Mouse (Mus musculus) cerebellum, adult (tissue): ENCODE measurements around the gene Clstn3.
A peak's percentile ranks its signal among the peaks of the same experiment; 100 is the strongest.
"Not testable (repeated sequence)": the region's sequence is repeated elsewhere in the genome, so short reads cannot be mapped to it uniquely, and the experiment has no call there.

ENCODE experiments used
- ATAC-seq: cut with Nextera tagmentation; 2 replicates; pipeline ENCODE4 v1.9.2; 2017; ENCODE audit warnings: mild to moderate bottlenecking, moderate library complexity, mixed read lengths; ENCODE audit not compliant: insufficient number of reproducible peaks, low FRiP score, low TSS enrichment

The Clstn3 gene

GRCm38 (mm10) chr6:124415347-124416088 is 49.1 kb downstream of the Clstn3 start:
- peak; percentile 79 for ATAC-seq

- ATAC-seq = peak; percentile 83
Measured at GRCm38 (mm10) chr6:124414927-124415325, 49.7 kb downstream of the Clstn3 start, which contains the start of gene Pex5. TSS of gene Pex5 (minus strand) at chr6:124415067.

- ATAC-seq = peak; percentile 16; the same call in 1 of the 2 replicates
Measured at GRCm38 (mm10) chr6:124414150-124414926, 50.3 kb downstream of the Clstn3 start.

GRCm38 (mm10) chr6:124413770-124414149 is 50.8 kb downstream of the Clstn3 start:
- no peak for ATAC-seq

GRCm38 (mm10) chr6:124408355-124408754 is 56.2 kb downstream of the Clstn3 start:
- ATAC-seq = no peak

- ATAC-seq = no peak
Measured at GRCm38 (mm10) chr6:124407180-124407579, 57.4 kb downstream of the Clstn3 start.

- ATAC-seq = no peak
Measured at GRCm38 (mm10) chr6:124406326-124406725, 58.3 kb downstream of the Clstn3 start.

GRCm38 (mm10) chr6:124399738-124400137 is 64.9 kb downstream of the Clstn3 start:
- ATAC-seq = no peak

- ATAC-seq = not testable (repeated sequence)
Measured at GRCm38 (mm10) chr6:124394991-124395390, 69.6 kb downstream of the Clstn3 start.
